ENCODE assay signal across 7 mouse cellular contexts in the genomic region with DNA sequence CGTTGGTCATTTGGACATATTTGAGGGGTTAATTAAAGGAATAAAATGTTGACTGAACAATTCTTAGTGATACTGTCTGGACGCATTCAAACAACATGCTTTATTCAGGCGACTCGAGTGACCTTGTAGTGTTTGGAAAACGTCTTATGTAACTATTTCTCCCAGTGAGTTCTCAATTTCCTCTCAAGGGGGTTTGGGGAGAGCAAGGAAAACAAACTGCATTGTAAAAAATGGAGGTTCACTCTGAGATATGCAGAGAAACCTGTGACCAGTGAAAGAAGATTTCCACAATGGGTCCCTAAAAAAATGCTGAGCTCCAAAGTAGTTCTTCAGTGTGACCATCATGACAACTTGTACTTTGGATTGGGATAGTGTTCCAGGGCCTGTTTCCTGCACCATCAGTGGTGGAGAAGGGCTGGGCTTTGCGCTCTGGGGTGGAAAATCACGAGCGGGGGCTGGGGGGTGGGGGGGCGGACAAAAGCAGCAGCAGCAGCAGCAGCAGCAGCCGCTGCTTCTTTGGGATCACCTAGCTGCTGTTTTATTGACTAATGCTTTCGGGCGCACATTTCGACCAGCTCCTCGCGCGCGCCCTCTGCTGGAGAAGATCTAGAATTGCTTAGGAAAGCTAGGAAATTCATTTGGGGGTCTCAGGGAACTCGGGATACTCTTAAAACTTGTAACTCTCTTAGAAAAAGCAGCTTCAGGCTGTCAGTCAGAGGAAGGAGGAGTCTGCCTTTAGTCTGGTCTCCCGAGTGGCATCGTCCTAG.
A peak's percentile ranks its signal among the peaks of the same experiment; 100 is the strongest.
DNase-seq lines count a peak whose midpoint lies in the region; ATAC-seq and TF ChIP-seq lines count a peak whose summit lies in the region.

No protein-coding gene starts in this region.

- H3K36me3 ChIP-seq in G1E (replicated peaks) = no peaks in the 10 kb centered on the region
- H3K36me3 ChIP-seq in embryonic facial prominence, embryonic 12.5 days = no peaks in the 10 kb centered on the region

- intact Hi-C loops in heart, postnatal 10 days (cut with DNase I) = loop anchor here (1.0 to 10.0 kb wide), 3 partner anchors 80 to 658 kb away; no protein-coding TSS in a partner anchor

- TF ChIP-seq CTCF in G1E (IDR thresholded peaks at IDR 0.05; ENCODE audit: low read depth, low read length) = peak; percentile 41; the same call in 1 of the 2 replicates

- no peak for ATAC-seq in G1E (ENCODE audit: extremely low read depth, insufficient number of reproducible peaks, low FRiP score, poor library complexity, severe bottlenecking)
- ATAC-seq in embryonic facial prominence, embryonic 12.5 days (ENCODE audit: insufficient number of reproducible peaks, insufficient read depth, low FRiP score, low TSS enrichment) = no peak
- peak; percentile 70 for ATAC-seq in megakaryocyte, adult 5-6 weeks (ENCODE audit: poor library complexity, severe bottlenecking)

- DNase-seq in G1E (ENCODE audit: low spot score) = peak; percentile 18
- peak; percentile 77 for DNase-seq in adrenal gland, postnatal 14 days
- peak; percentile 38 to 65 for DNase-seq in heart, postnatal 10 days
- peak; percentile 29 to 71 for DNase-seq in layer of hippocampus, postnatal 25 days (ENCODE audit: extremely low spot score in 1 of 2, low spot score in 1 of 2)
- DNase-seq in right cerebral cortex, postnatal 10 days (ENCODE audit: low spot score in 2 of 2) = peak; percentile 30 to 71

- peak overlapping the region; percentile 48 for H3K4me2 ChIP-seq in embryonic facial prominence, embryonic 12.5 days (replicated peaks)

- no peaks in the 10 kb centered on the region for H3K9me3 ChIP-seq in G1E (replicated peaks)
- no peaks in the 10 kb centered on the region for H3K9me3 ChIP-seq in embryonic facial prominence, embryonic 12.5 days

- no peaks in the 10 kb centered on the region for H3K27me3 ChIP-seq in G1E (ENCODE audit: insufficient read depth, low read length)
- no peaks in the 10 kb centered on the region for H3K27me3 ChIP-seq in embryonic facial prominence, embryonic 12.5 days

- peaks cover 2% of the 10 kb centered on the region; the same call in 1 of the 2 replicates for H3K4me1 ChIP-seq in G1E (ENCODE audit: insufficient read depth, low read depth, low read length)
- no peaks in the 10 kb centered on the region for H3K4me1 ChIP-seq in embryonic facial prominence, embryonic 12.5 days

- WGBS in embryonic facial prominence, embryonic 12.5 days = 8% methylated on average over 20 of the region's 20 CpGs

- H3K9ac ChIP-seq in embryonic facial prominence, embryonic 12.5 days = no peak overlapping the region

- no peak overlapping the region for H3K27ac ChIP-seq in embryonic facial prominence, embryonic 12.5 days

- H3K4me3 ChIP-seq in G1E (ENCODE audit: low read depth, low read length) = no peak overlapping the region; the same call in 1 of the 2 replicates
- H3K4me3 ChIP-seq in embryonic facial prominence, embryonic 12.5 days = peak overlapping the region; percentile 24

Comparison
In these comparisons a context has a peak if more than half of its experiments do, and no peak if none do; other contexts are left out.
1. DNase-seq: peak in every context shown above with its lines; median percentile 77 in adrenal gland, postnatal 14 days; 52 in heart, postnatal 10 days; 50 in right cerebral cortex, postnatal 10 days; 50 in layer of hippocampus, postnatal 25 days; 18 in G1E.